Mouse (Mus musculus): ENCODE data around the gene Atad5. TPM values are rescaled to one million over a fixed set of nuclear protein-coding genes. Genes with fewer than 3 reads are reported as not detected.
"Not testable (repeated sequence)": the region's sequence is repeated elsewhere in the genome, so short reads cannot be mapped to it uniquely, and the experiment has no call there.

Atad5 gene
- 1 to 10 TPM; 2.8 to 4.7 (median 3.3) TPM for total RNA-seq (2022)

- peak; percentile 58 to 87 for DNase-seq (ENCODE audit: low spot score in 2 of 2)
Measured at GRCm38 (mm10) chr11:80088917-80089816, at the start of gene Atad5. Gene Atad5, plus strand, starts transcription at chr11:80089400.

- peak in 1 of 2 experiments; percentile 19 for DNase-seq (ENCODE audit: low spot score in 2 of 2)
Measured at GRCm38 (mm10) chr11:80042615-80043418, 46.4 kb upstream of the Atad5 start.

- no peak for DNase-seq (ENCODE audit: low spot score in 2 of 2)
Measured at GRCm38 (mm10) chr11:80043419-80043817, 45.8 kb upstream of the Atad5 start.

GRCm38 (mm10) chr11:80046856-80047255 lies 42.3 kb upstream of the Atad5 start:
- no peak for DNase-seq (ENCODE audit: low spot score in 2 of 2)

- no peak for DNase-seq (ENCODE audit: low spot score in 2 of 2)
Measured at GRCm38 (mm10) chr11:80050088-80050487, 39.1 kb upstream of the Atad5 start.

GRCm38 (mm10) chr11:80052456-80052855 lies 36.7 kb upstream of the Atad5 start:
- no peak for DNase-seq (ENCODE audit: low spot score in 2 of 2)

- no peak for DNase-seq (ENCODE audit: low spot score in 2 of 2)
Measured at GRCm38 (mm10) chr11:80053171-80053570, 36.0 kb upstream of the Atad5 start.

- no peak for DNase-seq (ENCODE audit: low spot score in 2 of 2)
Measured at GRCm38 (mm10) chr11:80054659-80055058, 34.5 kb upstream of the Atad5 start.

GRCm38 (mm10) chr11:80056141-80056540 lies 33.1 kb upstream of the Atad5 start:
- no peak for DNase-seq (ENCODE audit: low spot score in 2 of 2)

GRCm38 (mm10) chr11:80062159-80062558 lies 27.0 kb upstream of the Atad5 start:
- DNase-seq (ENCODE audit: low spot score in 2 of 2): peak; percentile 57 to 63

GRCm38 (mm10) chr11:80066373-80066772 lies 22.8 kb upstream of the Atad5 start:
- not testable (repeated sequence) for DNase-seq (ENCODE audit: low spot score in 2 of 2)

- no peak for DNase-seq (ENCODE audit: low spot score in 2 of 2)
Measured at GRCm38 (mm10) chr11:80067558-80067957, 21.6 kb upstream of the Atad5 start.

- DNase-seq (ENCODE audit: low spot score in 2 of 2): no peak
Measured at GRCm38 (mm10) chr11:80069815-80070214, 19.4 kb upstream of the Atad5 start.

GRCm38 (mm10) chr11:80071039-80071438 lies 18.2 kb upstream of the Atad5 start:
- DNase-seq (ENCODE audit: low spot score in 2 of 2): no peak

- DNase-seq (ENCODE audit: low spot score in 2 of 2): no peak
Measured at GRCm38 (mm10) chr11:80072365-80072764, 16.8 kb upstream of the Atad5 start.

- DNase-seq (ENCODE audit: low spot score in 2 of 2): no peak
Measured at GRCm38 (mm10) chr11:80075608-80076277, 13.5 kb upstream of the Atad5 start.

GRCm38 (mm10) chr11:80077784-80078545 lies 11.2 kb upstream of the Atad5 start:
- DNase-seq (ENCODE audit: low spot score in 2 of 2): no peak

- DNase-seq (ENCODE audit: low spot score in 2 of 2): no peak
Measured at GRCm38 (mm10) chr11:80078831-80079230, 10.4 kb upstream of the Atad5 start.

GRCm38 (mm10) chr11:80079751-80080150 lies 9.4 kb upstream of the Atad5 start:
- no peak for DNase-seq (ENCODE audit: low spot score in 2 of 2)

GRCm38 (mm10) chr11:80080381-80080825 lies 8.8 kb upstream of the Atad5 start:
- DNase-seq (ENCODE audit: low spot score in 2 of 2): no peak
